Mouse (Mus musculus) heart, embryonic 11.5 days (tissue): Measurements from ENCODE around the gene Plekhm1. TPM values are rescaled to one million over a fixed set of nuclear protein-coding genes. Genes with fewer than 3 reads are reported as not detected.

Experiments used
- ATAC-seq: fragments of 200-750 bp; cut with Nextera tagmentation; replicated peaks from 2 replicates; pipeline ENCODE4 v1.8.0; 2017; ENCODE audit warnings: moderate library complexity; ENCODE audit not compliant: insufficient number of reproducible peaks, low FRiP score, low TSS enrichment
- H3K27ac ChIP-seq: fragments of 300-500 bp; sonication (generic); 2 replicates; pipeline ENCODE4 v1.5.1; 2014; ENCODE audit warnings: mild to moderate bottlenecking, low read depth, low read length
- H3K27me3 ChIP-seq: fragments of 300-500 bp; sonication (generic); 2 replicates; pipeline ENCODE4 v1.6.1; 2014; ENCODE audit warnings: mild to moderate bottlenecking, low read length, mixed read lengths; ENCODE audit not compliant: control insufficient read depth, insufficient read depth
- H3K36me3 ChIP-seq: fragments of 300-500 bp; sonication (generic); 2 replicates; pipeline ENCODE4 v1.6.1; 2014; ENCODE audit warnings: mild to moderate bottlenecking, low read length, moderate library complexity, mixed read lengths; ENCODE audit not compliant: control insufficient read depth, insufficient read depth
- H3K4me1 ChIP-seq: fragments of 300-500 bp; sonication (generic); 2 replicates; pipeline ENCODE4 v1.6.1; 2014; ENCODE audit warnings: low read length; ENCODE audit not compliant: control insufficient read depth, insufficient read depth
- H3K4me2 ChIP-seq: fragments of 300-500 bp; sonication (generic); 2 replicates; pipeline ENCODE4 v1.6.1; 2014; ENCODE audit warnings: mild to moderate bottlenecking, moderate library complexity
- H3K4me3 ChIP-seq: fragments of 300-500 bp; sonication (generic); 2 replicates; pipeline ENCODE4 v1.5.1; 2014; ENCODE audit warnings: low read depth, low read length
- H3K9ac ChIP-seq: fragments of 300-500 bp; sonication (generic); 2 replicates; pipeline ENCODE4 v1.6.1; 2014; ENCODE audit warnings: mild to moderate bottlenecking, low read depth, low read length, moderate library complexity
- H3K9me3 ChIP-seq: fragments of 300-500 bp; sonication (generic); replicated peaks from 2 replicates; pipeline ENCODE4 v1.6.1; 2016; ENCODE audit warnings: low read length; ENCODE audit not compliant: control insufficient read depth
- WGBS: fragments of 180-500 bp; shearing (Covaris S2); extraction: QIAGEN DNeasy Blood & Tissue Kit; methylation state at CpG from one replicate; pipeline ENCODE4 v1.1.7; 2014; ENCODE audit not compliant: insufficient replicate concordance; 5-methylcytosine and 5-hydroxymethylcytosine counted together
- polyA plus RNA-seq: library from polyadenylated mRNA; unstranded; fragments of >200 nt; fragmentation: Nextera tagmentation; extraction: Ambion mirVana; gene quantifications from 2 replicates; pipeline ENCODE4 v1.2.1, GENCODE M21; 2014

The Plekhm1 gene
- polyA plus RNA-seq, 1 experiment from 2014 or later: 5.2 TPM

DNA sequence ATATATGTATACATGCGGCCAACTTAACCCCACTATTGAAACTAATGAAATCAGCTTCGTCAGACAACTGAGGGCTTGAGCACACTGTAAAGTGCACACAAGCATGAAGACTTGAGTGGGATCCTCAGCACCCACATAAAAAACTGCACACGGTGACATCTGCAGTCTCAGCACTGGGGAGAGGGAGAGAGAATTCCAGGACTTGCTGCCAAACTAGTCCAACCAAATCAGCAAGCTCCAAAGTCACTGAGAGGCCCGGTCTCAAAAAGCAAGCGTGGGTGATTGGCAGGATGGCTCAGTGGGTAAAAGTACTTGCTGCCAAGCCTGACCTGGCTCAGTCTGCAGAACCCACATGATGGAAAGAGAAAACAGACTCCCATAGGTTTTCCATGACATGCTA lies 9.7 kb downstream of the Plekhm1 start:
- WGBS: 87% methylated on average over 5 of the region's 5 CpGs
- Histone ChIP-seq H3K36me3 (peaks cover 7% of the 10 kb centered on the region; the same call in 1 of the 2 replicates), H3K4me3 (no peak overlapping the region), H3K27me3 (no peaks in the 10 kb centered on the region), H3K4me1 (no peaks in the 10 kb centered on the region), H3K27ac (no peak overlapping the region), H3K4me2 (no peak overlapping the region), H3K9ac (no peak overlapping the region), H3K9me3 (no peaks in the 10 kb centered on the region)
- no peak for ATAC-seq

GRCm38 (mm10) chr11:103402198-103402597 lies 10.3 kb downstream of the Plekhm1 start:
- 50% methylated on average over 2 of the region's 2 CpGs for WGBS
- H3K27ac ChIP-seq: no peak overlapping the region
- no peak for ATAC-seq
- H3K9me3 ChIP-seq: no peaks in the 10 kb centered on the region
- H3K27me3 ChIP-seq: no peaks in the 10 kb centered on the region
- no peak overlapping the region for H3K4me3 ChIP-seq
- no peak overlapping the region for H3K9ac ChIP-seq
- no peaks in the 10 kb centered on the region for H3K4me1 ChIP-seq
- peaks cover 7% of the 10 kb centered on the region; the same call in 1 of the 2 replicates for H3K36me3 ChIP-seq
- H3K4me2 ChIP-seq: no peak overlapping the region

DNA sequence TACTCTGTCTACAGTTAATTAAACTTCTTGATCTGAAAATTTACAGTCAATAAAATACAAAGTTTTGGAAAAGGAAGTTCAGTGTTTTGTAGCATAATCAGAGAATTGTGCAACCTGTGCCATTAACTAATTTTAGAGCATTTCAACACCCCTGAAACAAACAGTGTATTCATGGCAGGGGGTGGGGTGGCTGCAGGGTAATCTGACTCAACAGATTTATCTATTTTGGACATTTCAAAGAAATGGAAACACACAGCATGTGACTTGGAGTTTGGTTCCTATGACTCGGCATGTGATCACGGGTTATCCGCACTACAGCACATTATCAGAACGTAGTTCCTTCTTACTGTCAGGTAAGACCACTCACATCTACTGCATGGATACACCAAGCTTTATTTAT lies 12.5 kb downstream of the Plekhm1 start:
- no peak overlapping the region for H3K4me3 ChIP-seq
- WGBS: 81% methylated on average over 4 of the region's 4 CpGs
- peaks cover 20% of the 10 kb centered on the region for H3K36me3 ChIP-seq
- no peaks in the 10 kb centered on the region for H3K27me3 ChIP-seq
- no peak overlapping the region for H3K27ac ChIP-seq
- no peaks in the 10 kb centered on the region for H3K9me3 ChIP-seq
- no peak for ATAC-seq
- no peak overlapping the region for H3K9ac ChIP-seq
- no peaks in the 10 kb centered on the region for H3K4me1 ChIP-seq
- H3K4me2 ChIP-seq: no peak overlapping the region

DNA sequence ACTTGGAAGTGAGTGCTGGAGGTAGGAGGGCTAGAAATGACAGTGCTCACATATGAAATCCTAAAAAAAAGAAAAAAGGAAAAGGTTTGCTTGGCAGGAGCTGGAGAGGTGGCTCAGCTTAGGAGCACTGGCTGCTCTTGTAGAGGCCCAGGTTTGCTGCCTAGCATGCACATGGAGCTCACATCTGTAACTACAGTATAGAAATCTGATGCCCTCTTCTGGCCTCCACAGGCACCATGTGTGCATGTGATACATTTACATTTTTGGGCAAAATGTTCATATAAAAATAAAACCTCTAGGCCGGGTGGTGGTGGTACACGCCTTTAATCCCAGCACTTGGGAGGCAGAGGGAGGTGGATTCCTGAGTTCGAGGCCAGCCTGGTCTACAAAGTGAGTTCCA lies 13.4 kb downstream of the Plekhm1 start:
- 81% methylated on average over 3 of the region's 3 CpGs for WGBS
- Histone ChIP-seq H3K9ac (no peak overlapping the region), H3K4me3 (no peak overlapping the region), H3K9me3 (no peaks in the 10 kb centered on the region), H3K36me3 (peaks cover 23% of the 10 kb centered on the region), H3K4me2 (no peak overlapping the region), H3K27ac (no peak overlapping the region), H3K4me1 (no peaks in the 10 kb centered on the region), H3K27me3 (no peaks in the 10 kb centered on the region)
- ATAC-seq: no peak

DNA sequence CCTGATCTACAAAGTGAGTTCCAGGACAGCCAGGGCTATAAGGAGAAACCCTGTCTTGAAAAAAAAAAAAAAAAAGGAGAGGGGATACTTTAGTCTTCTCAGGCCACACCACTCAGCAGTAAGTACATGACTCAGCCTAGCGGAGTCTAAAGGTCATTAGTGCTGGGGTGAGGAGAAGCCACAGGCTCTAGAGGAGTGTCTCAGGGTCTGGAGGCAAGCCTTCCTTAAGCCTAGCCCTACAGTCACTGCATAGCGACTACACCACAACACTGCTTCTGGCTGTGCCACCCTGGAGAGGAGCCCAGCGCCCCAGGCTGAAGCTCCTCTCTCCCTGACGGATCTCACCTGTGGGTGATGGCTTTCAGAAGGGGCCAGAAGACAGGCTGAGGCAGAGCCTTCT lies 15.8 kb downstream of the Plekhm1 start:
- H3K27ac ChIP-seq: no peak overlapping the region
- H3K9me3 ChIP-seq: no peaks in the 10 kb centered on the region
- peaks cover 23% of the 10 kb centered on the region for H3K36me3 ChIP-seq
- ATAC-seq: no peak
- no peak overlapping the region for H3K4me2 ChIP-seq
- WGBS: 90% methylated on average over 4 of the region's 4 CpGs
- no peak overlapping the region for H3K9ac ChIP-seq
- no peaks in the 10 kb centered on the region for H3K4me1 ChIP-seq
- H3K4me3 ChIP-seq: no peak overlapping the region
- no peaks in the 10 kb centered on the region for H3K27me3 ChIP-seq

DNA sequence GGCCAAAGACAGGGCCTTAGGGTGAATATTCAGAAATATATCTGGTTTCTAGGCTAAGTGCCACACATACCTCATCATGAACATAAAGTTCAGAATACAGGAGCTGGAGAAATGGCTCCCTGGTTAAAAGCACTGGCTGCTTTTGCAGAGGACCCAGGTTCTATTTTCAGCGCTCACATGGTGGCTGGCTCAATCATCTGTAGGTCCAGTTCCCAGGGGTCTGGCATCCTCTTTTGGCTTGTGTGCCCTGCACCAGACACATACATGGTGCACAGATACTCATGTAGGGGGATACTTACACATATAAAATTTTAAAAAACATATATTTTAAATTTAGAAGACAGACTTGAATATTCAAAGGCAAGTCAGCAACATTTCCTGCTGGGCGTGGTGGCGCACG lies 16.3 kb downstream of the Plekhm1 start:
- no peak overlapping the region for H3K27ac ChIP-seq
- H3K4me1 ChIP-seq: no peaks in the 10 kb centered on the region
- no peaks in the 10 kb centered on the region for H3K27me3 ChIP-seq
- H3K9me3 ChIP-seq: no peaks in the 10 kb centered on the region
- H3K9ac ChIP-seq: no peak overlapping the region
- WGBS: 93% methylated on average over 4 of the region's 4 CpGs
- ATAC-seq: no peak
- peaks cover 23% of the 10 kb centered on the region for H3K36me3 ChIP-seq
- no peak overlapping the region for H3K4me2 ChIP-seq
- H3K4me3 ChIP-seq: no peak overlapping the region

- Histone ChIP-seq H3K9me3 (no peaks in the 10 kb centered on the region), H3K4me3 (no peak overlapping the region), H3K27ac (no peak overlapping the region), H3K36me3 (peaks cover 23% of the 10 kb centered on the region), H3K4me1 (no peaks in the 10 kb centered on the region), H3K9ac (no peak overlapping the region), H3K4me2 (no peak overlapping the region), H3K27me3 (no peaks in the 10 kb centered on the region)
- 80% methylated on average over 7 of the region's 7 CpGs for whole genome bisulfite sequencing
- ATAC-seq: no peak
Measured at GRCm38 (mm10) chr11:103394604-103395003, 17.9 kb downstream of the Plekhm1 start.

- ATAC-seq: no peak
Measured at GRCm38 (mm10) chr11:103394025-103394424, 18.5 kb downstream of the Plekhm1 start.

DNA sequence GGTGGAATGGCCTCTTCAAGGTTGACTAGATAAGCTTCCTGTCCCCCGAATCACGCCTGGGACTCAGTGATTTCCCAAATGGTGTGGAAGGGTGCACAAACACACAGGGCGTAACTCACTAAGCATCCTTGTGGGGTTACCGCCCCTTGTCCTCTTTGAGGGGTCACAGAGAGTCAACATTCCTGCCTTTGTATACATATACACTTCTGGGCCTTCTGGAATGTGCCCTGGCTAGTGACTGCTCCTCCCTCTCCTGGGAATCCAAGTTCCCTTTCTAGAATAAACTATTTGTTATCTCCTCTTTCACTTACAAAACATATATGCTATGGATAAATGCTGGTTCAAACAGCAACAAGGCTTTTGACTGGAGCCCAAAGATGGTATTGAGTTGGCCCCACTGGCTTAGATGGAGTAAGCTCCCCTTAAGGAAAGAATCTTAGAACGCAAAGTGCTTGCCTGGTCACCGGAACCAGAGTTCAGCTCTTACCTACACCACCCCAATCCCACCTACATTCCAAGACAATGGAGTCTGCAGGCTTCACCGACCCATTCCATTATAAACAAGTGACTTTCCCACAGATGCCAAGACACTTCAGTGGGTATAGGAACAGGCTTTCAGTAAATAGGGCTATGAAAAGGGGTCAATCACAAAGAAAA lies 24.5 kb downstream of the Plekhm1 start:
- H3K36me3 ChIP-seq: peaks cover 4% of the 10 kb centered on the region; the same call in 1 of the 2 replicates
- H3K27ac ChIP-seq: no peak overlapping the region
- no peak overlapping the region for H3K9ac ChIP-seq
- H3K4me3 ChIP-seq: no peak overlapping the region
- no peaks in the 10 kb centered on the region for H3K9me3 ChIP-seq
- WGBS: 73% methylated on average over 7 of the region's 7 CpGs
- H3K27me3 ChIP-seq: no peaks in the 10 kb centered on the region
- no peak overlapping the region for H3K4me2 ChIP-seq
- no peak for ATAC-seq
- peaks cover 18% of the 10 kb centered on the region for H3K4me1 ChIP-seq

More at GRCm38 (mm10) chr11:103394025-103394424, 18.5 kb downstream of the Plekhm1 start:
- Histone ChIP-seq H3K9me3 (no peaks in the 10 kb centered on the region), H3K4me2 (no peak overlapping the region), H3K27ac (no peak overlapping the region), H3K9ac (no peak overlapping the region), H3K4me3 (no peak overlapping the region), H3K27me3 (no peaks in the 10 kb centered on the region), H3K4me1 (no peaks in the 10 kb centered on the region), H3K36me3 (peaks cover 25% of the 10 kb centered on the region)
- WGBS: 86% methylated on average over 7 of the region's 7 CpGs
